Mouse (Mus musculus) layer of hippocampus, postnatal 10 days (tissue): ENCODE measurements around the gene Prkab1. TPM values are rescaled to one million over a fixed set of nuclear protein-coding genes. Genes with fewer than 3 reads are reported as not detected.

Experiments
- DNase-seq, 2 experiments: peaks; one replicate each; pipeline ENCODE4 v3.0.0; 2021; ENCODE audit warnings: low spot score in 2 of 2
- total RNA-seq, 2 experiments: library from RNA; stranded (reverse); gene quantifications; 2 replicates each; pipeline ENCODE4 v1.2.3; 2021

The Prkab1 gene
- total RNA-seq, 2 experiments from 2014 or later, result 22.8 to 26.9 TPM

- DNase-seq, result no peak
Observed at GRCm38 (mm10) chr5:115982671-115983373, 41.5 kb downstream of the Prkab1 start.

DNA sequence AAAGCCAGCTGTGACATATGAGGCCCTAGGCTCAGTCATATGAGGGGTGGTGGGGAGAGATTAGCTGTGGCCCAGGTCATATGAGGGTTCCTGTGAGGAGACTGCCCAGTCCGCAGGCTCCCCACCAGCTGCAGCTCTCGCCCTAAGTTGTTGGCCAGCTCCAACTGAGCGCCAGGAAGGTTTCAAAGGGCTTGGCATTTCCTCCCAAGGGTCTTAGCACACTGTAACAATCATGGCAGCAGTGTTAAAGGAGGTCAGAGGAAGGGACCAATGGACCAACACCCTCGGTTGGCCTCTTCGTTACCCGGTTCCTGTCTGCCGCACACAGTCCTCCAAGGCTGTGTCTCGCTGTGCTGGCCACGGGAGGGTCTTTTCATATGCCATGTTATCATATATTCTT lies 43.8 kb downstream of the Prkab1 start:
- DNase-seq, result no peak

DNA sequence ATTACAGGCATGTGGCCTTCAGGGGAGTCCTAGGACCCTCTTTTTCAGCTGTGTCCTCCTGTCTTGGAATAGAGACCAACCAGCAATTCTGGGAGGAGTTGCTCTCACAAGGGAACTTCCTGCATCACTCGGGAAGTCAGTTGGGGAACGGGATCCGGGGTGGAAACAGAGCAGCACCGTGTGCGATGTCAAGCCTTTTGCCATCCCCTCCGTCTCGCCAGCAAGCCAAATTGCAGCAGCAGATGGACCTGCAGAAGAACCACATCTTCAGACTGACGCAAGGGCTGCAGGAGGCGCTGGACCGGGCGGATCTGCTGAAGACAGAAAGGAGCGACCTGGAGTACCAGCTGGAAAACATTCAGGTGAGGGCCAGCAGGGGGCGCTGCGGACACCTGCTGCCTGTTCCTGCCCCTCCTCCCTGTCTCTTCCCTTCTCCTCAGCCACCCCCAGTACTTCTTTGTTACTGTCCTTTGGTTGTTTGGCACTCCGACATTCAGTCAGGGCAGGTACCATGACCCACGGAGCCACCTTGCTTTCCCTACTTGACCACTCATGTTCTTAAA lies 45.1 kb downstream of the Prkab1 start:
- DNase-seq, result no peak

DNA sequence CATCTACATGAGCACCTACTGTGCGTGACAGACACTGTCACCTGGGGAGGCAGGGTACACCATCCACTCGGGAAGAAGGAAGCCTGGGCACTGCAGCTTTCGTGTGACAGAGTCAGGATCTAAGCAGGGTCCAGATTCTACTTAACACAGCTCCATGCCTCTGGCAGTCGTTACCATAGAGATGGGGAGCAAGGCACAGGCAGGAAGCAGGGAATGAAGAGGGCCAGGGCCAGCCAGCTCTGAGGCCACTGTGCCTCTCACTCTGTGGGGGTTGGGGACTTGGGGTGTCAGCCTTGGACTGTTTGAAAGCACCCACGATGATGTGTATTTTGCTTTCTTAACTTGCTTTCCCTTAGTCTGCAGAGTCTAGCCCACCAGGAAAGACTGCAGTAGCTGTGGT lies 46.1 kb downstream of the Prkab1 start:
- DNase-seq, result no peak

GRCm38 (mm10) chr5:115977757-115978156 lies 46.6 kb downstream of the Prkab1 start:
- no peak for DNase-seq

- no peak for DNase-seq
Observed at GRCm38 (mm10) chr5:115977266-115977665, 47.0 kb downstream of the Prkab1 start.

- DNase-seq, result no peak
Observed at GRCm38 (mm10) chr5:115976446-115976845, 47.9 kb downstream of the Prkab1 start.

DNA sequence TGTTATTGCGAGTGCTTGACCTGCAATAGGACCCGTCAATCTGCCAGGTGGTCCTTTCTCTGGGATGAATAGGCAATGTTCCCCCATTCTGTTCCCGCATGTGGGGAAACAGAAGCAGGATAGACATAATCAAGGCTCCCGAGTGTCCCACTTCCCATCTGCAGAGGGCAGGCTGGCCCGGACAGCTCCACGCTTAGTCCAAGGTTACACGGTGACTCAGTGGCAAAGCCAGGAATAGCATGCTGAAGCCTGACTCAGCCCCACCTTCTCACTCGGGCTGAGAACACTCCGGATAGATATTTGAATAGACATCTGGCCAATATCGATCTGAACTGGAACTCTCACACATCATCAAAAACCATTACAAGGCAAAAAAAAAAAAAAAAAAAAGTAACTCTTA lies 48.6 kb downstream of the Prkab1 start:
- no peak for DNase-seq

GRCm38 (mm10) chr5:115971236-115971635 lies 53.1 kb downstream of the Prkab1 start:
- no peak for DNase-seq

Other genes with a start within 250 kb of the Prkab1 start
- gene Cit, start 179.2 kb downstream of the Prkab1 start, total RNA-seq, result 10 to 100 TPM; 42.8 to 52.6 TPM
- not detected for gene Tmem233, start 58.7 kb upstream of the Prkab1 start, total RNA-seq